Mouse (Mus musculus): ENCODE data around the gene Axin2.
"Not testable (repeated sequence)": the region's sequence is repeated elsewhere in the genome, so short reads cannot be mapped to it uniquely, and the experiment has no call there.

Gene Axin2

GRCm38 (mm10) chr11:108920158-108920635 is at the start of gene Axin2:
Axin2 (plus strand) TSS chr11:108920349.
- peak; percentile 92 to 96 for DNase-seq

DNA sequence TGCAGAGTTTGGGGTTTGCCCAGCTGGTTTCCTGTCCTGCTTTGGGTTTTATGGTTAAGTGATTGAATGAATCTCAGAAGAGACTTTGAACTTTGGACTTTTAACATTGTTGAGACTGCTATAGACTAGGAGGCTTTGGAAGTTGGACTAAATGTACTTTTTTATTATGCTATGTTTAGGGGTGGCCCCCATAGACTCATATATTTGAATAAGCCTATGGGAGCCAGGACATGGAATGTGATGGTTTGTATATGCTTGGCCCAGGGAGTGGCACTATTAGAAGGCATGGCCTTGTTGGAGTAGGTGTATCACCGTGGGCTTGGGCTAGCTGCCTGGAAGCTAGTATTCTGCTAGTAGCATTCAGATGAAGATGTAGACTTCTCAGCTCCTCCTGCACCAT is 48.9 kb upstream of the Axin2 start:
- DNase-seq, result not testable (repeated sequence)

- DNase-seq, result no peak
These were observed 48.4 kb upstream of the Axin2 start for GRCm38 (mm10) chr11:108871748-108872147.

DNA sequence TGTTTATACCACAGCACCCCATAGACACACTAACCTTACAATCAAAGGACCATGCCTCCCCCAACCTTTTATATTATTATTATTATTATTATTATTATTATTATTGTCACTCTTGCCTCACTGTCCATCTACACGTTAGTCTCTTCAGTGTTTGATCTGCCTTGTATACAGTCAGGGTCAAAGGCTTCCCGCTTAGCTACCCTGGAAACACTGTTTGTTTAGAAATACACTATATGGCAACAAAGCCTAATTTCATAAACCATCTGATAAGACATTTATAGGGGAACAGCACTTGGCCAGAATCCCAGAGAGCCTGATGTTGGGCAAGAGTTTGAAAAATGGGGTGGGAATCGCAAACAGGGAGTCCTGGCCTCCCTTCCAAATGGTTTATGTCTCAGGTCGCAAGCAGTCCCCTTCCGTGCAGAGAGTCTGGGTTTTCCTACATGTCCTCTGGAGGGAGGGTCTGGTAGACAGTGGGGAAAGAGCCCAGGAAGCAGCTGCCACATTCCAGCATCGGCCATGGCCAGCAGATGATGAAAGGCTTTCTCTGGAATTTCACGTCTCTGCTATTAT is 43.4 kb upstream of the Axin2 start:
- no peak for DNase-seq

DNA sequence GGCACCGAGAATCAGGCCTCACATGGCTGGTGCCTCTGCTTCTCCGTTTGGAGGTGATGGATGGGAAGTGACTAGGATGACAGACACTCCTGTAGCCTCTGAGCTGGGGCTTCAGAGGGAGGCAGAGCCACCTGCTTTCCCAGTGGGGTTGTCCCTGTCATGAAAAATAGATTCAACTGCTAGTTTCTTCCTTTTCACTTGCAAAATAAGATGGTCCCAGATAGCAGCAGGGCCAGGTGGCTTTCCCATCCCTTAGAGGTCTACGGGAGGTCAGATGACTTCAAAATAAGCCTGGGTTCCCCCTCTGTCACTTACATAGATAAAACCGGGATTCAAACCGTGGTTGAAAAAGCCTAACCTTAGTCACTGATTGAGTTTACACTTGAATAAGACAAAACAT is 42.6 kb upstream of the Axin2 start:
- no peak for DNase-seq

DNA sequence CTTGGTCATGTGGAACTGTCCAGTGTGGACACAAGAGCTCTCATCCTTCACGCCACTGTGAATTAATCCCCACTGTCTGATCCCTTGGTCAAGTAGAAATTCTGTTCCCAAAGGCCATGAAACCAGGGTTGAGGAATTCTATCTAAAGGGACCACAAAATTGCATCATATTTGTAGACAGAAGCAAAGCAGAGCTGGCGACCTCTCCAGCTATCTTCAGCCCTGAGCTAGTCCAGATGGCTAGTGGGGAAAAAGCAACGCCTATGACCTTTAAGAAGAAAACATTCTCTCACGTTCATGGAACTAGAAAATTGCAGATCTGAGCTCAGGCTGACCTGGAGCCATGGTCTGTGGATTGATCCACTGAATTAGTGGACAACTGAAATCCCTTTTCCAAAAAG is 39.6 kb upstream of the Axin2 start:
- DNase-seq, result no peak

DNA sequence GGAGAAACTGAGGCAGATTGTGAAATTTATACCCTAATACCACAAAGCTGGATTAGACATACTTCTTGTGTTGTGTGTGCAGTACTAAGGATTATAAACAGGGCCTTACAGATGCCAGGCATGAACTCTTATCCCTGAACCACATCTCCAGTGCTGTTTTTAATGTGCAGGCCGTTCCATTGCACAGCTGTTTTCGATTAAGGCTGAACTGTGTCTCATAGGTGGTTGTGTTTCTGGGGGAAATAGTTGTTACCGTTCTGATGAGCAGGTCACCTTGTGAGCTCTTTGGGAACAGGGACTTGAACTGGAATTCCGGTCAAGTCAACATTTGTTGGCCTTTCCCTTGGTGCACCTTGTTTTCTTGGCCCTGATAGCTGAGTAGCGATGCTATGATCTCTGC is 38.5 kb upstream of the Axin2 start:
- DNase-seq, result no peak

GRCm38 (mm10) chr11:108885276-108885896 is 34.8 kb upstream of the Axin2 start:
- DNase-seq, result no peak

GRCm38 (mm10) chr11:108886060-108886459 is 34.1 kb upstream of the Axin2 start:
- DNase-seq, result no peak

DNA sequence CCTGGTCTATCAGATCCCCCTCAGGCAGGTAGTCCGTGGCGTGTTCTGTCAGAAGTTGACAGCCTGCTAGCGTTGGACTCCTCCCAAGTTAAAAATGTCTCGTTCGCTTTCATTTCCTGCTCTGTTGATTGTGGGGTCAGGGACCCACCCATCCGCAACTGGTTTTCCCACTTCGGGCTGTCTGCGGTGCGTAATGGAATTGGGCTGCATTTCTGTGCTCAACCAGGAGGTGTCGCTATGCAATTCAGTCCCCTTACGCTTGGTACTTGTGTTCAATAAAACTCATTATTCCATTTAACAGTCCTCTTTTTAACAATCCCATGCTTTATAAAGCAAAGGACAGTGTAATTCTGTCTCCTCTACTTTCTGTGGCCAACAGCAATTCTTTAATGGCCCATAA is 31.0 kb upstream of the Axin2 start:
- peak in 1 of 2 experiments; percentile 26 for DNase-seq

DNA sequence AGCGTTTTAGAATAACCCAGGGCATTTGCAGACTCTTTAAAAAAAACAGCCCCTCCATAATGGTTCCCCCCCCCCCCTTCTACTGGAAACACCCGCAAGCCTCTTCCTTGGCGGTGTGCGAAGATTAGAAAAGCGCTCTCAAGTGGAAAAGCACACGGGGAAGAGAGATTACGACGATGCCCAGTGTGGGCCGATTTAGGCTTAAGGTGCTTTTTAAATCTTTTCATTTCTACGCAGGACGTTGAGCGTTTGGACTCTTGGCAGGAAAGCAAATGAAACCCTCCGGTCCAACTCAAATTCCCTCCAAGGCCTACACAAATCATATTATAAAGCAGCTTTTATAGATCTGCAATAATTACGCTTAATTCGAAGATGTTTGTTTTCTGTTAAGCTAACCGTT is 29.6 kb upstream of the Axin2 start:
- DNase-seq, result no peak

DNA sequence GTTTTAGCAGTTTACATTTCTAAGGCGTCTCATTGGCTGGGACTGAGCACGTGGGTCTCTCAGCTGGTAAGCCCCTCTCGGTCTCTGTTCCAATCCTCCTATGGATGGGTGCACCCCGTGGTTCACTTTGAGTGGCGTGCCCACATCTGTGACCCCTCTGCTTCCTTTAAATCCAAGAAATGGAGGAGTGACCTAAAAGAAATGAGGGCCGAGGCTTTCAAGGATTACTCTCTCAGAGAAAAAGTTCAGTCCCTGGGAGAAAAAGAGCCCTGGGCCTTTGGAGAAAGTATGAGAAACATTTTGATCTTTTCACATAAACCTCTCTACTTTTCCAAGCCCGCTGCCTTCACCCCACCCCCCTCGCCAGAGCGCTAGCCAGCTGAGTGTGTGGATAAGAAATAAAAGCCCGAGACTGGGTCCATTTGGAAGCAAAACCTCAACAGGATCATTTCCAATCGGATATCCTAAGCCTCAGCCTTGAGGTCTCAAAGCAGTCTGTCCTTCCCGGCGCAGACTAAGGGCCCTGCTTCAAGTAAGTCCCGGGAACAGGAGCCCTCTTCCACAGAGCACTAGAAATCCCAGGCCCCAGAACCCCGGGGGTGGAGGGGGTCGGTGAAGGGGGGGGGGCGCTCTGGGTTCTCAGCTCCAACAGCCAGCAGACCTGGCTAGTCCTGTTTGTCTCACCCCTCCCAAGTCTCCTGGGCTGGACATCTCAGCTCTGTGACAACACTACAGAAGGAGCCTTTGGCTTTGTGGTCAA is 28.9 kb upstream of the Axin2 start:
- no peak for DNase-seq

DNA sequence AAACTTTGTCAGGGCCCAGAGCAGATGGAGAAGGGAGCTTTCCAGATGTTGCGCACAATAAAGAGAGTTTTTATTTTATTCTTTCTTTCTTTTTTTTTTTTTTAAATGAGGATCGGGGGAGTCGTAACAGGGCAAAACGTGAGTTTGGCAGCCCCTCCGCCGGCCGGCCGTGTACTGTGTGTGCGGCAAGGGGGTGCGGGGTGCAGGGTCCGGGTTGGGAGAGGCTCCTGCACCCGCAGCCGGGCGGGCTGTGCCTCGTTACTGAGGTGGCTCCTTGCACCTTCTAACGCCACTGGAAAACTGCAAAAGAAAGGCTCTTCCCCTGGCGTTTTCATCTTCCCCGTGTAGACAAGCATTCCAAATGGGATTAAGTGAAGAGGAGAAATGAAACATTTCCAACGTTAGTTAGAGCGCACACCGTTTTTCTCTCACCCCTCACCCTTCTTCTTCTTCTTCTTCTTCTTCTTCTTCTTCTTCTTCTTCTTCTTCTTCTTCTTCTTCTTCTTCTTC is 28.2 kb upstream of the Axin2 start:
- no peak for DNase-seq

DNA sequence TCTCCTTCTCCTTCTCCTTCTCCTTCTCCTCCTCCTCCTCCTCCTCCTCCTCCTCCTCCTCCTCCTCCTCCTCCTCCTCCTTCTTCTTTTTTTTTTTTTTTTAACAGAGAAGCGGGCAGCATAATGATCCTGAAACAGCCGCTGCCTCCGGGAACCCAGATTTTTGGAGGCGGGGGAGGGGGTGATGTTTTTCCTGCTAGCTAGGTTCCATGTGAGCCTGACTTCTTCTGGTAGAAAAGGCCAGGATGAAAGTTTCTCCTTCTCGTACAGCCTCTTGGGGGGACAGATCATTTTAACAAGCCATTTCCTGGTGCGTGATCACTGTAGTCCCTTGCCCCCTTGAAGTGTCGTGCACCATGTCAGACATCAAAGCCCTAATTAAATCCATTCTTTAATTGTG is 27.7 kb upstream of the Axin2 start:
- DNase-seq, result no peak

- no peak for DNase-seq
These were observed 26.8 kb upstream of the Axin2 start for GRCm38 (mm10) chr11:108893232-108893790.

DNA sequence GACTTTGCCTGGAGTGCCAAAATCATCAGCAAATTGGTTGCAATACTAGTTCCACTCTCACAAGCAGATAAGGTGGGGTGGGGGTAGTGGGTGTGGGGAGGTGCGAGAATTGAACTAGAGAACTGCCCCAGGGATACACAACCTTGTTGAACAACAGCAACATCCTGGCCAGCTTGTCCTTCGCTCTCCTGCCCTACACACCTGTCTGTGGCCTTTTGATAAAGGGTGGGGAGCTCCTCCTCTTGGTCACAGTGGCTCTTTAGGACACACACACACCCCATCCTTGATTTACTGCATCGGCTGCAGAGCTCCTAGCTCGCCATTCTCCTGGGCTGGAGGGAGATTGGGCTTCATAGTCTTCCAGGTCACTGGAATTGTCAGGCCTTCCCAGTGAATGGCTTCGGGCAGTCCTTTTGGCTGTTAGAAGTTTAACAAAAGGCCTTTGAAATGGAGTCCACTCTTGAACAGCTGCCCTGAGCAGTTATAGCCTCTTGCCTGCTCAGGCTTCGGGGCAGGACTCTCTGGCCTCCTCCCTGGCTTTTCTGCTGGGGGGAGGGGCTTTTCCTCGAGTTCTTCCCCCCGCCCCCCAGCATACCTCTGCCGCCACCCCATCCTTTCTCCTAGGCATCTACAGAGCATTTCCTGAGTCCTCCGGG is 26.2 kb upstream of the Axin2 start:
- no peak for DNase-seq

DNA sequence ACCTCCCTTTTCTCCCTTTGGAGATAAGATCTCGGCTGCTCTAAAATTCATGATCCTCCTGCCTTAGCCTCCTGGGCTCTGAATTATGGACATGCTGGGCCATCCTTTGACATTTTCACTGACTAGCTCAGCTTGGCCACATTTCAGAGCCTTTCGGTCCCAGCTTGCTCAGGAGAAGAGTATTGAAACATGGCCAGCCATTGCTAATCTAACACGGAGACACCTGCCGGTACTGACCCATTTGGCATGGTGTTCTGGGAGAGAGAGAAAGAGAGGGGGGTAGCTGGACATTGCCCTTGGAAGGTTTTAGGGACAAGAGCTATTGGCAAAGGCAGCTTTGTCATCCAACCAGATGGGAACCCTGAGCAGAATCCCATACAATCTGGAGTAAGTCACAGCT is 23.1 kb upstream of the Axin2 start:
- DNase-seq, result no peak

GRCm38 (mm10) chr11:108898063-108898462 is 22.1 kb upstream of the Axin2 start:
- DNase-seq, result no peak

DNA sequence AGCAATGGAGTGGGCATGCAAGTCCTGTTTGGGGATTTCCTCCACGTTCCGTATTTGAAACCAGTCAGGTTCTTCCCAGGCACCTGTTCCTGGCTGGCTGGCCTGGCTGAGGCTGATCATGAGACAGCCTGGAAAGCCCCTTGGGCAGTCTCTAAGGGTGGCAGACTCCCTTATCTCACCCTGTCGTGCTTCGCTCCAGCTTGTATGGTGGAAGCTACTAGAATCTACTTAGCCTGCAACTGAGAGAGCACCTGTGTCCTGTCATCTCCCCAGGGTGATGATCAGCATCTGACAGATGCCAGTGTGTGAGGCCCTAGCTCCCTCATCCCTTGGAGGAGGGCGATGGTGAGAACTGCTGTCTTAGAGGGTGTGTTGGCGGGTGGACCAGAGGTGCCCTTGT is 21.7 kb upstream of the Axin2 start:
- DNase-seq, result no peak

GRCm38 (mm10) chr11:108900718-108901488 is 19.2 kb upstream of the Axin2 start:
- DNase-seq, result no peak

GRCm38 (mm10) chr11:108901670-108902069 is 18.5 kb upstream of the Axin2 start:
- no peak for DNase-seq

GRCm38 (mm10) chr11:108902303-108902702 is 17.8 kb upstream of the Axin2 start:
- no peak for DNase-seq
